In genomic region chr3:154451169-154451568, GRCm38 (mm10) we compare ENCODE assay signal across 16 mouse cellular contexts.
A peak's percentile ranks its signal among the peaks of the same experiment; 100 is the strongest.
DNase-seq lines count a peak whose midpoint lies in the region.
"Had no signal": no experiment of that assay in that cellular context is flagged by ENCODE, and none has a peak within 500 bp of the region (broad histone marks: within the 10 kb centered on the region; RNA-seq: fewer than 3 reads in every experiment).

No protein-coding gene starts in this region.

- peak; percentile 6 to 13 for DNase-seq in frontal cortex, postnatal 36 days (ENCODE audit: low spot score in 2 of 2)
- DNase-seq in frontal cortex, postnatal 10 days (ENCODE audit: low spot score in 2 of 2) = no peak
- peak; percentile 3 for DNase-seq in right cerebral cortex, adult 18-20 months
- DNase-seq in right cerebral cortex, postnatal 4 days = no peak
- peak; percentile 27 for DNase-seq in fibroblast of lung, adult 2 months (ENCODE audit: low read depth)
- peak; percentile 16 for DNase-seq in telencephalon, adult 2 months (ENCODE audit: low read depth, low spot score)
- DNase-seq in layer of hippocampus, postnatal 25 days (ENCODE audit: extremely low spot score in 1 of 2, low spot score in 1 of 2) = no peak
- DNase-seq: adrenal gland, postnatal 10 days; B cell, adult 2 months; cerebellum, postnatal 10 days; gastrocnemius, postnatal 14 days; heart, adult 2 months; heart, postnatal 36 days; kidney, adult 11 months; kidney, postnatal 14 days; thymus, adult 2 months had no signal

Comparison
In these comparisons a context has a peak if more than half of its experiments do, and no peak if none do; other contexts are left out.
1. DNase-seq: peak in frontal cortex, postnatal 36 days (2 of 2), right cerebral cortex, adult 18-20 months (single experiment), fibroblast of lung, adult 2 months (single experiment) and telencephalon, adult 2 months (single experiment); none in frontal cortex, postnatal 10 days (0 of 2), right cerebral cortex, postnatal 4 days (single experiment) and layer of hippocampus, postnatal 25 days (0 of 2).